ENCODE assay signal across 21 mouse cellular contexts in the genomic region with DNA sequence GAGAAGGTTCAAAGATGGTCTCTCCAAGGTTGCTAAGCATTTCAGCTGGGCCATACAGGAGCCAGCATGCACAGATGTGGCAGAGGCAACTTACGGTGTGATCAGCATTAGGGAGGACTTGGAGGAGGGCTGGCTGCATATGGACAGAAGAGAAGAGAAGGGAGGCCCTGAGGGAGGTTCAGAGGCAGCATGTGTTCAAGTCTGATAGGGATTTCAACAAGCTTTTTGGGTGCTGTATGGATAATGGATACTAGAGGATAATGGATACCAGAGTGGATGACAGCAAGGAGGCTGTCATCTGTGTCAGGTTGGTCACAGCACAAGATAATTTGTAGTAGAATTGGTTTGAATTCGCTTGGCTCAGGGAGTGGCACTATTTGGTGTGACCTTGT. TPM values are rescaled to one million over a fixed set of nuclear protein-coding genes. Genes with fewer than 3 reads are reported as not detected.
DNase-seq lines count a peak whose midpoint lies in the region; ATAC-seq and TF ChIP-seq lines count a peak whose summit lies in the region.
"Had no signal": no experiment of that assay in that cellular context is flagged by ENCODE, and none has a peak within 500 bp of the region (broad histone marks: within the 10 kb centered on the region; RNA-seq: fewer than 3 reads in every experiment).

No protein-coding gene starts in this region.

- 0 out of 2 replicates have a peak, but pooled peaks have one; percentile 5 for ATAC-seq in frontal cortex, adult (ENCODE audit: low TSS enrichment)
- ATAC-seq in liver, embryonic 11.5 days (replicated peaks; ENCODE audit: low FRiP score): peak; percentile 61
- peak; percentile 42 for ATAC-seq in liver, embryonic 15.5 days (ENCODE audit: insufficient read depth)
- ATAC-seq: midbrain, embryonic 15.5 days had no signal

- WGBS in liver, embryonic 11.5 days: 85% methylated on average over 2 of the region's 2 CpGs
- WGBS in liver, embryonic 15.5 days (ENCODE audit: insufficient replicate concordance): 53% methylated on average over 2 of the region's 2 CpGs
- 91% methylated on average over 2 of the region's 2 CpGs for WGBS in olfactory bulb, adult 2 months

- H3K4me2 ChIP-seq in liver, embryonic 11.5 days: no peak overlapping the region
- H3K4me2 ChIP-seq in liver, embryonic 15.5 days: no peak overlapping the region
- H3K4me2 ChIP-seq: forebrain, embryonic 12.5 days; kidney, embryonic 15.5 days; midbrain, embryonic 15.5 days had no signal

- no peaks in the 10 kb centered on the region for H3K9me3 ChIP-seq in liver, embryonic 11.5 days (ENCODE audit: control insufficient read depth, low read length)
- no peaks in the 10 kb centered on the region for H3K9me3 ChIP-seq in liver, embryonic 15.5 days (replicated peaks)
- H3K9me3 ChIP-seq: kidney, embryonic 15.5 days; midbrain, embryonic 15.5 days had no signal

- H3K9ac ChIP-seq in liver, embryonic 11.5 days (ENCODE audit: low read depth, low read length): no peak overlapping the region
- no peak overlapping the region for H3K9ac ChIP-seq in liver, embryonic 15.5 days
- H3K9ac ChIP-seq: forebrain, embryonic 12.5 days; kidney, embryonic 15.5 days; midbrain, embryonic 15.5 days had no signal

- H3K4me3 ChIP-seq in liver, embryonic 11.5 days (ENCODE audit: low read depth, low read length): no peak overlapping the region
- no peak overlapping the region for H3K4me3 ChIP-seq in liver, embryonic 15.5 days (replicated peaks)
- H3K4me3 ChIP-seq in olfactory bulb, adult 2 months (ENCODE audit: insufficient read depth, low read depth, low read length): no peak overlapping the region
- H3K4me3 ChIP-seq: forebrain, embryonic 12.5 days; hindbrain, embryonic 10.5 days; kidney, embryonic 15.5 days; midbrain, embryonic 15.5 days had no signal

- TF ChIP-seq POLR2A in olfactory bulb, adult 2 months (IDR thresholded peaks at IDR 0.05; ENCODE audit: insufficient read depth, low read depth, low read length): no peak

- no peaks in the 10 kb centered on the region for H3K27me3 ChIP-seq in liver, embryonic 11.5 days (replicated peaks; ENCODE audit: control insufficient read depth, insufficient read depth, low read length)
- no peaks in the 10 kb centered on the region for H3K27me3 ChIP-seq in liver, embryonic 15.5 days
- H3K27me3 ChIP-seq: forebrain, embryonic 12.5 days; kidney, embryonic 15.5 days; midbrain, embryonic 15.5 days had no signal

- TF ChIP-seq CTCF in olfactory bulb, adult 2 months (IDR thresholded peaks at IDR 0.05; ENCODE audit: insufficient read depth, low read depth, low read length): no peak

- no peak overlapping the region for H3K27ac ChIP-seq in liver, embryonic 11.5 days (ENCODE audit: low read depth, low read length)
- no peak overlapping the region for H3K27ac ChIP-seq in liver, embryonic 15.5 days (replicated peaks)
- peak overlapping the region; percentile 28; the same call in 1 of the 2 replicates for H3K27ac ChIP-seq in olfactory bulb, adult 2 months (ENCODE audit: insufficient read depth, low read depth, low read length)
- H3K27ac ChIP-seq: forebrain, embryonic 12.5 days; hindbrain, embryonic 10.5 days; kidney, embryonic 15.5 days; midbrain, embryonic 15.5 days had no signal

- no peak for DNase-seq in frontal cortex, postnatal 10 days (ENCODE audit: low spot score in 2 of 2)
- no peak for DNase-seq in liver, embryonic 11.5 days (ENCODE audit: low spot score)
- DNase-seq in liver: no peak
- DNase-seq in cerebellum, adult 9-11 months: no peak
- DNase-seq in cerebellum, postnatal 36 days: no peak
- DNase-seq: adrenal gland, postnatal 36 days; gastrocnemius, postnatal 36 days; heart, postnatal 14 days; kidney, adult 18-20 months; kidney, postnatal 36 days; layer of hippocampus, postnatal 36 days; lung, postnatal 4 days; thymus, adult 2 months; thymus, postnatal 36 days had no signal

- no peaks in the 10 kb centered on the region for H3K36me3 ChIP-seq in liver, embryonic 11.5 days (ENCODE audit: control insufficient read depth, insufficient read depth, low read length)
- H3K36me3 ChIP-seq in liver, embryonic 15.5 days (replicated peaks): no peaks in the 10 kb centered on the region
- H3K36me3 ChIP-seq: forebrain, embryonic 12.5 days; kidney, embryonic 15.5 days; midbrain, embryonic 15.5 days had no signal

- H3K4me1 ChIP-seq in liver, embryonic 11.5 days (replicated peaks; ENCODE audit: control insufficient read depth, insufficient read depth, low read length): no peaks in the 10 kb centered on the region
- H3K4me1 ChIP-seq in liver, embryonic 15.5 days (replicated peaks): 0 out of 2 replicates have a peak, but pooled peaks cover 8% of the 10 kb centered on the region
- peaks cover 14% of the 10 kb centered on the region for H3K4me1 ChIP-seq in olfactory bulb, adult 2 months (ENCODE audit: control insufficient read depth, insufficient read depth, low read length)
- H3K4me1 ChIP-seq: forebrain, embryonic 12.5 days; kidney, embryonic 15.5 days; midbrain, embryonic 15.5 days had no signal

RNA-seq across cellular contexts. Expression of a gene that starts 28.6 kb away (rescaled TPM):
- polyA plus RNA-seq in liver, embryonic 11.5 days (2014; fragmentation: Nextera tagmentation; extraction: Ambion mirVana): 2.3 and 2.8 TPM in 2 replicates
- 1.1 and 1.3 TPM in 2 replicates for polyA plus RNA-seq in liver, embryonic 15.5 days (2015; fragmentation: Nextera tagmentation; extraction: Ambion mirVana)
- polyA plus RNA-seq in olfactory bulb, adult 2 months (2012; ENCODE audit: insufficient read depth, insufficient read length, low replicate concordance, missing spikeins): 102 and 132 TPM in 2 replicates

Comparison
In these comparisons a context has a peak if more than half of its experiments do, and no peak if none do; other contexts are left out.
1. ATAC-seq: peak in every context shown above with its lines; median percentile 61 in liver, embryonic 11.5 days; 42 in liver, embryonic 15.5 days; 5 in frontal cortex, adult.
2. RNA of a gene that starts 28.6 kb away (polyA plus RNA-seq): 102 to 132 TPM in olfactory bulb, adult 2 months; 2.3 to 2.8 TPM in liver, embryonic 11.5 days and 1.1 to 1.3 TPM in liver, embryonic 15.5 days; every median in the first group is over 10 times any median in the second.